Mouse (Mus musculus): ENCODE data around the gene Gpr150.

Gpr150 gene

GRCm38 (mm10) chr13:76017465-76017864 lies 39.3 kb downstream of the Gpr150 start:
- no peak for DNase-seq (ENCODE audit: extremely low spot score, low read depth, low spot score)

- DNase-seq (ENCODE audit: extremely low spot score, low read depth, low spot score): no peak
Observed at GRCm38 (mm10) chr13:76014511-76014910, 42.3 kb downstream of the Gpr150 start.
